Mouse (Mus musculus): ENCODE measurements at regions not wholly inside any gene's neighbourhood (a gene's known extent, or its start where the extent isn't known, plus 50 kb on each side); places are given as distances from the start of the nearest gene placed in this dataset.

DNA sequence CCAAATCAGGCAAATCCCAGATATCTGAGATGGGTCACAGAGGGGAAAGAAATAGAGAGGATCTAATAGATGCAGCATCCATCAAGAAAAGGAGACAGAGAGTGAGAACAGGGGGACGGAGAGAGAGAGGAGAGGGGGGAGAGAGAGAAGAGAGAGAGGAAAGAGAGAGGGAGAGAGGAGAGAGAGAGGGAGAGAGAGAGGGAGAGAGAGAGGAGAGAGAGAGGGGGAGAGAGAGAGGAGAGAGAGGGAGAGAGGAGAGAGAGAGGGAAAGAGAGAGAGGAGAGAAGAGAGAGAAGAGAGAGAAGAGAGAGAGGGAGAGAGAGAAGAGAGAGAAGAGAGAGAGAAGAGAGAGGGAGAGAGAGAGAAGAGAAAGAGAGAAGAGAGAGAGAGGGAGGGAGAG, 462.7 kb downstream of the Rnf144b start:
- TF ChIP-seq CTCF (IDR thresholded peaks at IDR 0.05; ENCODE audit: low read depth) (no peak), EP300 (IDR thresholded peaks at IDR 0.05; ENCODE audit: low read depth) (no peak)
